Mouse (Mus musculus): ENCODE data around the gene Pou2af1.

Gene Pou2af1

DNA sequence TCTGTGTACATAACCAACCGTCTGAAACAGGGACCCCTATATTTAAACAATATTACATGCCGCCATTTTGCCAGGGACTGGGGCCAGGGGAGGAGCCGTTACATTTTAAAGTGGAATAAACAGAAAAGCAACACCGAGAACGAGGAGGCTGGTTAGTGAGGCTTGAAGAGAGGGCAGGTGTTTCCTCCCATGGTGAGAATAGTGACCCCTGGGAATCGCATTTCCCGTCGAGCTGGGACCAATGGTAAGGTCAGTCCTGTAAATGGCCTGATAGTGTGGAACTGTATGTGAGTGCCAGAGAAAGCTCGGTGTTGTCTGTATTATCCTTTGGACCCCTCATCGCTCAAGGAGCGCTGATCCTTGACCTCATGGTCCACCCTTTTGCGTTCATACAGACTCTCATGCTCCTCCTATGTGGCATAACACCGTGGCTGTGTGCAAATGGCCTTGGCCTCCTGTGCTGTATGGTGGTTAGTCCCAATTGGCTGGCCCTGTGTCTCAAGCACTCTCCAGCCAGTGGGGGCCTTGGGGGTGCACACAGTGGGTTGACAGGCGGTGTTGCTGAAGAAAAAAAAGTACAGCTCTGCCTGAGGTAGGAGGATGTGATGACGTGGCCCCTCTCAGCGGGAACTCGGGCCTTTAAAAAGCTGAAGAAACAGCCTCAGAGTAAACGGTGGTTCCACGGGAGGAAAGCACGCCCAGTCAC lies at the start of gene Pou2af1:
Gene Pou2af1, plus strand, starts transcription at position 686 of the 706 bp plus-strand sequence.
- no peak for DNase-seq (ENCODE audit: low spot score)

DNA sequence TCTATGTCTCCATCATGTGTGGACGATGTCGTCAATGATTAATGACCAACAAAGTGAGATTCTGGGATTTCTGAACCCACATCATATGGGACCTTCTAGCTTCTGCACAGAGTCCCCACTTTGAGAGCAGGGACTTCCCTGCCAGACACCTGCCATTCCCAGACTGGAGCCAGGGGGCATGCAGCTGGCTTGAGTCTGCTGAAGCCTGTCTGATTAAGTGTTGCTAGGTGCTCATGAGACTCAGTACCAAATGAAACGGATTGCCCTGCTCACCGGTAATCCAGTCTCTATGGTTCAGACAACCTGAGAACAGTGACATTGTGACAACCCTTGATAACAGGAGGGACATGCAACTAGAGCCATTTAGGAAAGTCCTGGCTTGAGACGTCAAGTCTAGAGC lies 49.5 kb upstream of the Pou2af1 start:
- DNase-seq (ENCODE audit: low spot score), result no peak

DNA sequence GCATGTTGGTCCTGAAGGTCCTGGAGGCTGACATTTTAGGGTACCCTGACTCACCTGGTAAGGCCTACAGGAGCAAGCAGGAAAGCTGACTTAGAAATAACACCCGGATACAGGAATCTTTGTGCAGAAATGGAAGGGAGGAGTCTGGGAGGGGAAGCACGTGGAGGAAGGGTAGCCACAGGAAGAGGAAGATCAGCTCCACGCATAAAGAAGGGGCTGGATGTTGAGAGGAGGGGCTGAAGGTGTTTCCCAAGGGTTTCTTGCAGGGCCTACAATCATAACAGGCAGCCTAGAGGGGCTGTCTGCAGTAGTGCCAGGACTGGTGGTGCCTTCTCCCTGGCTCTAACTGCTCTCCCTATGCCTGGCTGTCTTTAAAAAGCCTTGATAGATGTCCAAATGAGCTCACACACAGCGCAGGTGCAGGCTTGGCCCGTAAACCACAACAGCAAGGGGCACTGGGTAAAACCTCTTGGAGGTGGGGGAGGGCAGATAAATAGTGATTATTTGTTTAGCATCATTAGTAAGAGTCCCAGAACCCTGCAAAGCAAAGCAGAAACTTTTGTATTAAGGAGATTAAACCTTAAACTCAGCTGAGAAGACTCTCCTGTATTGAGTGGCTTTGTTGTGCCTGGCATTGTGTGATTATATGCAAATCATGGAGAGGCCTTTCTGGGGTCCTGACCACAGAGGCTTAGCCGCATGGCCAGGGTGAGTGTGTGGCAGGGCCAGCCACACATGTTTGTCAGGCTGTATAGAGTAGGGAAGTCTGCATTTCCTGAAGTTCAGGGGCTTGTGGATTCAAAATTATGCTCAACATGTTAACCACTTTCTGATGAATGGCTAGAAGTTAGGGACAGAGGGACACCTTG lies 48.0 kb upstream of the Pou2af1 start, which contains the start of gene Gm32742:
Gene Gm32742, minus strand, starts transcription at position 206 of the 869 bp plus-strand sequence.
- no peak for DNase-seq (ENCODE audit: low spot score)

DNA sequence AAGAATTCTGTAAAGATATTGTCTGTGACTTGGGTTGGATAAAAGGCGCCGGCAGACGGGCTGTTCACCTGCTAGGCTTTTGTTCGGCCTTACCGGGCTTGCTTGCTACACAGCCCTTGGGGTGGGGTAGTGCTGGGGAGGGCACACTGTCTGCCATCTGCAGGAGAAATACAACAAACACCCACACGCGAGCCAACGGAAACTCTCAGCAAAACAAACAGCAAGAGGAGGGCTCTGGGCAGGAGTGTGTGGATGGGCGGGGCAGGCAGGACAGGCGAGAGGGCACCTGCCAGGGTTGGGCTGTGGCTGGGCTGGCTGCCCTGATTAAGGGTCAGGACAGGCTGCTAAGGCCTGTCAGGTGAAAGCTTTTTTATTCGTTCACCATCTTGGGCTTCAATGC lies 45.6 kb upstream of the Pou2af1 start:
- no peak for DNase-seq (ENCODE audit: low spot score)

DNA sequence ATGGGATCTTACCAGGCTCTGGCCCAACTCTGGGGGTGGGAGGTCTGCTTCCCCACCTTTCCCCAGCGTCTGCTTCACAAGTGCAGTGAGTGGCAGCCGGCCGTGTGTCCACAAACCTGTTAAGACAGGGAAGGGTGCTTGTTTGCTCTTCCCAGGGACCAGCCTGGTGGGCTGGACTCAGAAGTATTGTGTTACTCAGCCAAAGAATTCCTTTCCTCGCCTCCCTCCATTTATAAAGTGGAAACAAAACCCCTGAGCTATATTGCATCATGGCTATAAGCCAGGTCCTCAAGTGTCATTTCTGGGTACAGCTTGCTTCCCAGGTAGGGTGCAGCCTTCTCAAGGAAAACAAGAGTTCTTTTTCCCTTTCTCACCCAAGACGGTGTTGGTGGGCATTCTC lies 44.8 kb upstream of the Pou2af1 start:
- DNase-seq (ENCODE audit: low spot score), result no peak

DNA sequence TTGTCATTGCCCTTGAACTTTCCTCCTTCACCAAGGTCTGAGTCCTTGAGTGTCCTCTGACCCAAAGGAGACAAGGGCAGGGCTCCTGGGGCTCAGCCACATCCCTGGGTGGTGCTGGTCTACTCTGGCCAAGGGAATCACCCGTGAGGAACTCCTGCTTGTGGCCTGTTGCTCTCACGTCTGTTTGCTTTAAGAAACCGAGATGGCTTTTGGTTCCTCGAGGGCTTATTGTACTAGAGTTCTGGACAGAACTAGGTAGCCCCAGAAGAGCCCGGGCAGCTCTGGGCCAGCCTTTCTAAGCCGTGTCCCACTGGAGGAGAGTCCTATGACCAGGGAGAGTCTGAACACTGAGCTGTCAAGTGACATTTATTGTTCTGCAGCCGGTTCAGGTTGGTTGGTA lies 44.4 kb upstream of the Pou2af1 start:
- no peak for DNase-seq (ENCODE audit: low spot score)

DNA sequence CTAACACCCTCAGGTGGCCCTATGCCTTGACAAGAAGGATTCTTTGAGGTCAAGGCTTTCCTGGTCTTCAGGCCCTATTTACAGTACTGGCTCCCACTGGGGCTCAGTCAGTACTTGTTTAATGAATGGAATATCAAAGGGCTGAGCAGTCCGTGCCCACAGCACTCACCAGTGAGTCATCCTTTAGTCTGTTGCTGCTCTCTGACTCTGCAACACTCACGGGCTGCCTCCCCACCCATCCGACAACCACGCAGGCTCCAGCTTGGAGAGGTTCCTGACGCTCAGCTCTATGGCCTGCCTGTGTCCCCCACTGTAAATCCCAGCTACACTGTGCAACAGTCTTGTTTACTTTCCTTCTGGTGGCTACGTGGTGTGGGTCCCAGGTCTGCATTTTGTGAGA lies 43.2 kb upstream of the Pou2af1 start:
- DNase-seq (ENCODE audit: low spot score), result no peak

DNA sequence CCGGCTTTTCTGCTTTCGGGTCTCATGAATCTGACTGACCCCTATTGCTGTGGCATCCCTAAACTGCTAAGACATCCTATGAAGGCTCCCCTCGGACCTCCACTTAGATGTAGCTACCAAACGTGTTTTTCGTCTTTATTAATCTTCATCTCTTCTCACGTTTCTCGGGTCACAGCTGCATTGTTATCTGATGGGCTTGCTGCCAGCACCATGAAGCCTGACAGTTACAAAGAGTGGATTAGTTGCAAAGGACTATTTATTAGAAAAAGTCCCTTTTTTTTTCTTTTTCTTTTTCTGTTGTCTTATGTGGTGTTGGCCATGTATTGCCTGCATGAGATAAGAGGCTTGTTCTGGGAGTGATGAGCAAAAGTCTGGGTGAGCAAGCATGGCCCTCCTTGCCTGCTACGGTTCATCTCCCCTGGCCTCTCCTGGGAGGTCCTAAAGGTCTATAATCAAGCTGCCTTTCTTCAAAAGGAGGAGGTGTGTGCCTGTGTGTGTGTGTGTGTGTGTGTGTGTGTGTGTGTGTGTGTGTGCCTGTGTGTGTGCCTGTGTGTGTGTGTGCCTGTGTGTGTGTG lies 38.5 kb upstream of the Pou2af1 start:
- no peak for DNase-seq (ENCODE audit: low spot score)

DNA sequence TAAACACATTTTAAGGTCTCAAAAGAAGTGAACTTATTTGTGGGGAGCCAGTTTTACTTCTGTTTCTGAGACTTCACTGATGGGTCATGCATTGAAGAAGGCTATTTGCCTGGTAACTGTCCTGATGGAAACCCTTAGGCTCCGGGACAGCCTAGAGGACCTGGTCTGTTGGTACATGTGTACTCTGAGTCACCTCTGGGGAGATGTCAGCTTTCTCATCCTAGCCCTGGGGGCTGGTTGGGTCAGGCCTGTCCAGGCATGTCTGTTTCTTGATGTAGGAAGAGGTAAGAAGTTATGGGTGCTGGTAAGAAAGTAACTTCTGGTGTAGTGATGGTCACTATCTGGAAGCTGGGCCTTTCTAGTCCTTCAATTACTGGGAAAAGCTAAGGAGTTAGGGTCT lies 37.8 kb upstream of the Pou2af1 start:
- DNase-seq (ENCODE audit: low spot score), result no peak

DNA sequence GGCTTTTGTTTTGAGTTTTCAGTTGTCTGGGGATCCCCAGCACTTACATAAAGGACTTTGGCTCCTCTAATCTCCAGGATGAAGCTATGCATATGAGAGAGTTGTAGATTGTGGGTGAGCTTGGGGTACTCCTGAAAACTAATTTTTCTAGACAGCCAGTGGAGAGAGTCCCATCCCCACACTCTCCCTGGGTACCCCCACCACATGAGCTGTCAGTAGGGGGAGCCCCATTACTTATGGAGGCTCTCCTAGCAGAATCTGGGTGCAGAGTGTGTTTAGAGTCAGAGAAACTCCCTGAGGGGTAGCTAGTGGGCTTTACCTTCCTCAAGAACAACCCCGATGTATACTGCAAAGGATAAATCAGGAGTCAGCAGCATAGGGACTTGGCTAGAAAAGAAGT lies 35.2 kb upstream of the Pou2af1 start:
- DNase-seq (ENCODE audit: low spot score), result no peak

DNA sequence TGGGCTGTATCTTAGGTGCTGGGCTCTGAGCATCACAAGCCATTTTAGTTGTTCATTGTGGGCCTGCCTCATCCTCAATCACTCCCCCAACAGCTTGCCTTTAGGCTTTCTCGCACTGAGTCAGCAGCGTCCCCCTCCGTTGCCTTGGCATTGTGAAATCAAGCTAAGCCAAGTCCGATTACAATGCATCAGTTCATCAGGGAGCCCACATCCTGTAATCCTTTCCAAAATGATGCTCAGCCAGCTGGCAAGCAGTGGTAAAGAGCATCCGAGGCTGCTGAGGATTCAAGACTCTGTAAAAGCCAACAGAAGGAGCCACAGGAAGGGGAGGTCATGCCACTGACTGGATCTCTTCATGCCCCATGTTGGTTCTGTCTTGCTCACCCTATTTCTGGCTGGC lies 32.9 kb upstream of the Pou2af1 start:
- no peak for DNase-seq (ENCODE audit: low spot score)

DNA sequence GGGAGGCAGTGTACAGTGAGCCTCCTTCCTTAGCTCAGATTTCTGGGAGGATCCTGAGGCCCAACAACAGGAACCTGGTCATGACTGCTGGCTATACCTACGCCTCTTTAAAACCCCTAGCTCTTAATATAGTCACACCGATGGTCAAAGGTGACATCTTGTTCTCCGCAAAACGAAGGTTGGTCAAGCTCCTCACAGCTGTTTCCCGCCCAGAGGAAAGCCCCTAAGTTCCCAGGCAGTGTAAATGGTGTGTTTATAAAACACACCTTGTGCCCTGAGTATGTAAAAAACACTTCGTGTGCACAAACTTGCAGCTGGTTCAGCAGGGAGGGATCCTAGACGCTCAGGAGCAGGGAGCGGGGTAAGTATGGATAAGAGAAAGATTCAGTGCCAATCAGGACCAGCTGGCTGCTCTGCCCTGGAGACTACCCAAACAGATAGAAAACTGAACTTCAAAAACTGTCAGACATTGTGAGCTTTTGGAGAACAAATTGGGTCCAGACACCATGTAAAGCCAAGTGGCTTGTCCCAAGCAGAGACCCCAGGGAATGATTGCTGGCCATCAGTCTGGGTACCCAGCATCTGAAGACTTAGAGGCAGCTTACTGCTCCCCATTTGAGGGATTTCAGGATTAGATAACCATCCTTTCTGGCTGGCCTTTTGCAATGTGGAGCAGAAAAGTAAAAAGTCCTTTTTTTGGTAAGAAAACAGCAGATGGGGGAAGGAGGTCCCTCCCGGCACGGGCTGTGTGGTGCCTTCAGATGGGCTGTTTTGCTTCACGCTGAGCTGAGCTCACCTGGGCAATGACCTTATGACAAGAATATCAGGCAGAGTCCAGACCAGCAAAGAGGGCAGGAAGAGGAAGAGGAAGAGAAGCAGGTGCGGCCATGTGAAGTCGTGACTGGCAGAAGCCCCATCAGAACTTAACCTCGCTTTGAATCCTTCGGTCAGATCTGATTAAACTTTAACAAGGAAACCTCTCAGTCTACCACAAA lies 30.5 kb upstream of the Pou2af1 start:
- DNase-seq (ENCODE audit: low spot score), result no peak

DNA sequence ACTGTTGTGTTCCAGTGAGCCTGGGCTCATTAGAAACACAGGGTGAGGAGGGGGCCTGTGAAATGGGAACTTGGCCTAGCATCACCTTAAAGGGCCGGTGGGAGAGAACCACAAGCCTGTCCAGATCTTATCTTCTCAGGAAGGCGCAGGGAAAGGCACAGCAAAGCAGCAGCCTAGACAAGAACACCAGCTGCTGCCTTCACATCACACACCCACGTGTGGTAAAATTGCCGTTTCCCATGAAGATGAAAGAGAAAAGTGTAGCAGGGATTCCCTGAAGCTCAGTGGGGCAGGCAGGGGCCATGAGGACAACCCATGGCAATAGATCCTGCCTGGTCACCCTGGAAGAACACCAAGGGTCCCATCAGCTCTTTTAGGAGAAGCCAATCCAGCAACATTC lies 28.1 kb upstream of the Pou2af1 start:
- no peak for DNase-seq (ENCODE audit: low spot score)

DNA sequence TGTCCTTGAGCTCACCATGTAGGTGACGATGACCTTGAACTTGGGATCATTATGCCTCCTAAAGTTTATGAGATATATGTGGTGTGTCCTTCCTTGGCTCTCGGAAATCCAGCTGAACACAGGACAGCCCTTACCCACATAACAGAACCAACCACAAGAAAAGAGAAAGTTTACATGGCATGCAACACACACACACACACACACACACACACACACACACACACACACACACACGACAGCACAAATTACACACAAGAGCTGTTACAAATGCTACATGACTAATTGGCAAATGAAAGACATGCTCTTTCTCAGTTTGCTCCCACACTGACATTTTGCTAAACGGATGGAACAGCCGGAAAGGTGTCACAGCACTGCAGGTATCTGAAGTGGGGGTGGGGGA lies 27.6 kb upstream of the Pou2af1 start:
- no peak for DNase-seq (ENCODE audit: low spot score)

DNA sequence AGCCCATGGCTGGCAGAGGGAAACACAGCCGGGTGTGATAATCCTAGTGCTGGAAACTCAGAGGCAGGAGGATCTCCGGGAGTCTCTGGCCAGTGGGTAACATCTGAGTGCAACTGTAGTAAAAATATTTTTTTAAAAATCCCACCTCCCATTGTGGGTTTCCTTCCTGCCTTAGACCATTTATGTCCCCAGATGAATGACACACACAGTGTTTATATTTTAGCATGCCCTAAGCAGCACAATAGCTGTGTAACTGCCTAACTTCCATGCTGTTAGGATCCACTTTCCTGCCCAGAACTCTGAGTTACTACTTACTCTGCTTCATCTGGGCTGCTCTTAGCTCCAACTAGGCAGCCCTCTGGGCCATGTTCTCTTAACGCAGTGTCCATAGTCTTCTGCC lies 22.9 kb upstream of the Pou2af1 start:
- DNase-seq (ENCODE audit: low spot score), result no peak

DNA sequence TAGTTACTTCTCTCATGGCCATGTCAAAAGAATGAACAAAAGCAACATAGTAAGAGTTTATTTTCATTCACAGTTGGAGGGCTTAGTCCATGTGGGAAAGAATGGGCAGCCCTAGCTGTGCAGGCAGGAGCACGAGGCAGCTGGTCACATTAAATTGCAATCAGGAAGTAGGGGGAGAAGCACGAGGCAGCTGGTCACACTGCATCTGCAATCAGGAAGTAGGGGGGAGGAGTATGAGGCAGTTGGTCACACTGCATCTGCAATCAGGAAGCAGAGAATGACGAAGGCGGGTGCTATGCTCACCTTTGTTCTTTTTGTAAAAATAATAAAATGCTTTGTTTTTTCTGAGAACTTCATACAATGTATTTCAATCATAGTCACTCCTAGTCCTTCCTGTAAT lies 18.7 kb upstream of the Pou2af1 start:
- no peak for DNase-seq (ENCODE audit: low spot score)

DNA sequence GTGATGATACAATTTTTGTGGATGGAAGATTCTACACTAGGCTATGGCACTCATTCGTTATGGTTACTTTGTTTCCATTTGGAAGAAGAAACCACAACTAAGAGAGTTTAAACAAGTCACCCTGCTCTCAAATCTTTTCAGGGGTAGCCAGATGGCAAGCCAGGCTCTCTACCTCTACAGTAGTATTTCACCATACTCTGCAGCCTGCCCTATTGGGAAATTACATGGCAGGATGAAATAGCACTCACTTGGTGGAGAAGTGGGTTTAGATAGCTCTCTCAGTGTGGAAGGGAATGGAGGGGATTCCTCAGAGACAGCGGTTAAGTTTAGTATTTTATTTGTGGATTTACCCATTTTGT lies 4.6 kb upstream of the Pou2af1 start:
- no peak for DNase-seq (ENCODE audit: low spot score)

DNA sequence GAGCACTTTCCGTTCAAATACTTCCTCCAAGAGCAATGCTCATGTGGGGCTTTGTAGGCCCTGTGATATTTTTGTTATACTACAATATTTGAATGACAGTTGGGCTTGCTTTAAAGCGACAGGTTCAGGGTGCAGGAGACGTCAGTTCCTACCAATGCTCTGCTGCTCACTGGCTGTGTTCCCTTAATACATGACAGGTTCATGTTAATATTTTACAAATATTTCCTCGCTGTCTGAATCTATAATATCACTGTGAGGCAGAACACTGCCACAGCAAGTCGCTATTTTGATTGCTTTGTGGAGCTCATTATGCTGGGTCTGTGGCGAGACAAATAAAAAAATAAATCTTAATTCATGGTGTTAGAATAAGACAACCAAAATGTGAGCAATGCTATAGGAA lies 2.3 kb upstream of the Pou2af1 start:
- DNase-seq (ENCODE audit: low spot score), result no peak

DNA sequence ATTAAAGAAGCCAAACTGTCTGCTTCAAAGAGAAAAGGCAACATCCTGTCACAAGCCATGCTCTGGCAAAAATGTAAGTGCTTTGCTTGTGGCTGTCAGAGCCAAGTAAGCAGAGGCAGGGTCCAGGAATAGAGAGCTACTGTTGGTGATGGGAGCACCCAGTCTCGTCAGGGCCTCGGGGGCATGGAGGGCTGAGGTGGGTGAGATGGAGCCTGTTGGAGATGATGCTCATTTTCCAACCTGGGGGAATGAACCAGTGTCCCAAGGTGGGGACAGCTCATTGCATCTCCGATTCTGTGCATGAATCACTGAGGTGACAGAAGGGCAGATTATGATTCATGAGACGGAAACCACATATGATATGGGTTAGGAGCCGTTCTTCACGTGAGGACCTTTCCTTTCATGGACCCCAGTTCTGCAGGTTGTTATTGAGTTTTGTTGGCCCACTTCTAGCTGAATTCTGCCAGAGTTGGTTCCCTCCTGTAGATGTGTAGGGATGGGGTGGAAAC lies 275 bp downstream of the Pou2af1 start:
- no peak for DNase-seq (ENCODE audit: low spot score)

DNA sequence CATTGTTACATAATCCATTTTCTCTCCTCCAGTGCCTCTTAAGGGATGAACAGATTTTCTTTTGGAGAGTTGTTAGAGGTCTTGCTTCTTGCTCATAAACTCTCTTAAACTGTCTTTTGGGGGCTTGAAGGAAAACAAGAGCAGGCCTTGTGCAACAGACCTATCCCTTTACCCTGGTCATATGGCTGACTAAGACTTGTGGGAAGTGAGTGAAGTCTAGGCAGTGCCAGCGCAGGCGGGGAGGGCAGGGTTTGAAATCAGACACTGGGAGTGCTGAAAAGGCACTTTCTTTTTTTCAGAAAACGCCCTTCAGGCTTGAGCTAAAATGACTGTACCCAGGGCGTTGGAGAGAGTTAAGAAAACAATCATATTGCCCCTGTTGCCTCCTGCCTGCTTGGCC lies 1.8 kb downstream of the Pou2af1 start:
- no peak for DNase-seq (ENCODE audit: low spot score)

DNA sequence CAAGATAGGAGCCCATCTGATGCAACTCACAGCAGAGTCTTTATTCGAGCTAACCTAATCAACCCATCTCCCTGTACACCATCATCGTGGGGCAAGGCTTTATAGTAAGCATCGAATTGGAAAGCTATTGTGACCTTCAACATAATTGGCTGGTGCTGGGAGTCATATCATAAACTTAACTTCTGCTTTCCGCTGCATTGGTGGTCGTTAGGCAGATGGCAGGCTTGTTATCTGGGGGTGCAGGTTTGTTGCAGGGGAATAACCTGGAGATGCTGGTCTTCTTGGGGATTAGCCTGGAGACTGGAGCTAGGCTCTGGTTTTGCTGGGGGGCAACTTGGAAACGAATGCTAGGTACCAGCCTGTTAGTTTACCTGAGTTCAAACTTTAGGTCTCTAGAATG lies 2.4 kb downstream of the Pou2af1 start:
- DNase-seq (ENCODE audit: low spot score), result no peak

DNA sequence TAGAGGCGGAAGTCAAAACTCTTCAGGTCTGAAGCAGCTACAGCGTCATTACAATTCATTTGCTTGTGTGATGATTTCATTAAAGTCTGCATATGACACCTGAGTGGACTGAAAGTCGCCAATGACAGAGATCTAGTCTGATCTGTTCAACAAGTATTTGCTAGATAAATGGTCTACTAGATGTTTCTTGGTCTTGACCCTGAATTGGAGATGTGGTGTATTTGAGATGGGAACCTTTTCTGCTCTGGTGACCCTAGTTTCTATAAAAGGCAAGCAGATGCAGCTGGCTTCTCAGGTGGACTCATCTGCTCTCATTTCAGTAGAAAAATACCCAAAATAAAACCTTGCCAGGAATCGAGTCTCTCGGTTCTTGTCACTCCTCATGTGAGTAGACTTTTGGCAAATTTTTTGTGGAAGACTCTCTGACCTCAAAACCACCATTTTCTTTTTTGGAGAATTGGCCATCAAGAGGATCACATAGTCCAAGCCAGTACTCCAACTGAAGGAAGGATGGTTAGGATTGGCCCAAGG lies 12.2 kb downstream of the Pou2af1 start:
- DNase-seq (ENCODE audit: low spot score), result no peak
